Mouse (Mus musculus) spleen, postnatal 14 days (tissue): ENCODE results near the gene Dnajb2.

Experiments
- DNase-seq, 2 experiments: peaks; one replicate each; pipeline ENCODE4 v3.0.0; 2021 to 2022; ENCODE audit warnings: low spot score in 2 of 2

The Dnajb2 gene

DNA sequence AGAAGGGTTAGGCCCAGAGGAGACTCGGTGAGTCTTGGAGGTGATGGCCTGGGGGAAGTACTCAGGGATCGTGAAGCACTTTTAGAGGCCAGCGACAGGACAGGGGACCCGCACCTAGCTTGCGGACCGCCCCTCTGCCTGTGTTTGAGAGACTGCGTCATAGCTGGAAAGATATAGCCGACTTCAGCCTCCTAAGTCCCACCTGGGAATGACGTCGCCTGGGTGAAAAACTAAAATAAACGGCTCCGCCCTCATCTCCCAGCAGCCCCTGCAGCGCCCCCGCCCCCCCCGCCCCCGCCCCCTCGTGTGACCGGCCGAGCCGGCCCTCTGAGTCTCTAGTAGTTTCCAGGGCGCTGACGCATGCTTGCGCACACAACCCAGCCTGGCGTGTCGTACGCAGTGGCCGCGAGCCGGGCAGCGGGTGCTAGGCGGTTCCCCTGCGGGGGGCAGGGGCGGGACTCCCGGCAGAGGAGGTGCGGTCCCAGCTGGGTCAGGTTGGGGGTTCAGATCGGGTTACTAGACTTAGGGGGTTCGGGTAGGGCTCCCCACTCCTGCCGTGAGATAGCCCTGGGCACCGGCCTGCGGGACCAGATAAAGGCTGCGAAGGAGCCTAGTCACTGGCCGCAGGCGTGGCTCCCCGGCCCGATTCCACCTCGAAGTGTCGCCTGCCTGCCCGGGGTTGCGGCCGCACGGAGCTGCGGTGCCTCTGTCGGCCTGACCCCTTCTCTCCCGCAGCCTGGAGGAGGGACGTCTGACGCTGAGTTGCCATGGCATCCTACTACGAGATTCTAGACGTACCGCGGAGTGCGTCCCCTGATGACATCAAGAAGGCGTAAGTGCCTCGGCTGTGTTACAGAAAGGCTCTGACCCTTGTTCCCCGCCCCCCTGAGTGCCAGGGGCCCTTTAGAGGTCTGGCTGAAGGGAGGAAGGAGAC, at the start of gene Dnajb2:
Gene Dnajb2, plus strand, starts transcription at position 290 of the 934 bp plus-strand sequence.
- DNase-seq: peak; percentile 79 to 82

DNA sequence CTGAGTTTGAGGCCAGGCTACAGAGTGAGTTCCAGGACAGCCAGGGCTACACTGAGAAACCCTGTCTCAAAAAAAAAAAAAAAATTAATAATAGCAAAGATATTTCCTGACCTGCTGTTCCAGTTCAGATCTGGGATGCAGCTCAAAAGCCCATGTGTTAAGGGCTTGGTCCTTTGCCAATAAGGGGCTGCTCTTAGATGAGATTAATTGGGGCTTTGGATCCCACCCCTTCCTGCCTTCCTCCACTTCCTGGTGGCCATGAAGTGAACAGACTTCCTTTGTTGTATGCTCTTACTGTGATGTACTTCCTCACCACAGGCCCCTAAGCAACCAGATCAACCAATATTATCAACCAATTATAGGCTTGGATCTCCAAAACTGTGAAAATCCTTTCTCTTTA, 49.1 kb upstream of the Dnajb2 start:
- no peak for DNase-seq

DNA sequence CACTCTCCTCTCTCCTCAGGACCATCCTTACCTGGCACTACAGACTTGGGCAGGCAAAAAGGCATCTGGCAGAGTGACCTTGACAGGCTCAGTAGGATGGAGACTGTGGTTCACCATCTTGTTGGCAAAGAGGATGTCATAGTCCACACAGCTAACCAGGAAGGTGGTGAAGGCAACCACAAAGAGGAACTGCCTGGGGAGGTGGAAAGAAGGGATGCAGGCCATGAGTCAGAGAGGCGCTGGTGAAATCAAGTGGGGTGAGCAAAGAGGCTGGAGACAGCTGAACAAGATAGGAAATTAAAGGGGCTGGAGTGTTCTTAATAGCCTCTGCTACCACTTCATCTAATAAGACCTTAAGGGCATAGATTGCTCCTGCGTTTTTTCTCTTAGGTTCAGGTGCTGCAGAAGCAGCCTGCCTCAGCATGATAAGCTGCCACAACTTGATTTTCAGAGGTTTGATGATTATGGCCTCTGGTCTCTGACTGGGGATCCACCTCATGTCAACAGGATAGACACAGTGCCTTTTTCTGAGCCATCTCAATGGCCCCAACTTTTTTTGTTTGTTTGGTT, 48.2 kb upstream of the Dnajb2 start:
- DNase-seq: no peak

DNA sequence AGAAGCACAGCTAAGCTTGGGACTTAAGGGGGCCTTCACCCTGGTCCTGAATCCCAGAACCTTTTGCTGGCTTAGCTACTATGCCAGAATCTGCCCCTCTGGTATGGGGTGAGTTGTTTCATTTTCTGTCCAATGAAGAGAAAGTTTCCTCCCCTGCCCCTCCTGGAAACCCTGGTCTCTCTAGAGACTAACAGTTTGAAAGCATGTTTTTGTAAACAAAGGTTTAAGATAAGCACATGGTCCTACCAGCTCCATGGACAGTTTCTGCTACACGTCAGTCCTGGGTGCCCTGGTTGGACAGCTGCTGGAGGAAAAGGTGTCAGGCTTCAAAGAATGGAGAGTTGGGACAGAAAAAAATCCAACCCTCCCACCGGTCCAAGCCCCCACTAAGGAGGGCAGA, 45.6 kb upstream of the Dnajb2 start:
- DNase-seq: no peak

DNA sequence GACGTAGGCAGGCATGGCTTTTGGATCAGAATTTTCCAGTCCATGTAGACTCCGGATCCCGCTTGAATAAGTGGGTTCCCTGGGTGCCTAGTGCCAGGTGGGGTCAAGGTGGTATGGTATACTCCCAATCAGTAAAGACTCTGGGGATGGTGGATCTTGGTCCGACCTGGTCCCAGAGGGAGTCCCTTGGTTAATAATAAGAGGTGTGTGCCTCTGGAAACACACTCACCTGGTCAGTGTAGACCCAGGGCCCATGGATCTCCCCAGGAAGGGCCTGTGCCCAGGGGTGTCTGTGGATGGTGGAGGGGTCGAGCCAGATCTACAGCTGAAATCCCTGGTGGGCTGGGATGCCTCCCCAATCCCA, 45.0 kb upstream of the Dnajb2 start:
- no peak for DNase-seq

DNA sequence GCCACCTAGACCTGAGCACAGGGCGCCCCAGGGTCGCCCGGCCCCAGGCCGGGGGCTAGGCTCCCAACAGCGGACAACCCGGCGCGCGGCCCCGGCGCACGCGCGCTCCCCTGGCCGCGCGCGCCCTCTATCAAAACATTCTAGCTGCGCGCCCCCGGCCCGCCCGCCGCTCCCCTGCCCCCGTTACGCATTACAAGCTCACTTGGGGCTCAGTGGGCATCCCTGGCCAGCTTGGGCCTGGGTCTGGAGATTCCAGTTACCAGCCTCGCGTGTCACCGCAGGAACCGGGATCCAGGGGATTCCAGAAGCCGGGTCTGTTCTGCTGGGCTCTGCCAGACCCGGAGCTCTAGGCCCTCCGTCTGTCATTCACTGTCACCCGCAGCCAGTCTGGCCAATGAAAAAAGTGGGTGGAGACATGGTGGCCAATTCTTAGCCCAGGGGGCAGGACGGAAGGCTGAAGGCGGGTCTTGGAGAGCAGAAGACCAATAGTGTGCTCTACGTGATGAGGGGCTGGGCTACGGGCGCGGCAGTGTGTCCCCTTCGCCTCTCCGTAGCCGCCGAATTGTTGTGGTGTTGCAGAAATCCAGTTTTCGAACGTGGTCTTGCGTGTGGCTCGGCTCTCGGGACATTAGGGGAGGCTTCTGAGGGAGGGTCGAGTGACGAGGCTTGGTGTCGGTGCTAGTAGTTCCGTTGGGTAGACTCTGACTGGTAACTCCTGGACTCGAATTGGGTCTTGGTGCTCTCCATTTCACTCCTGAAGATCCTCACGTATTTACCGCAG, 44.4 kb upstream of the Dnajb2 start, which contains the start of the genes Ankzf1 and Atg9a:
Gene Ankzf1, plus strand, starts transcription at position 530 of the 781 bp plus-strand sequence.
Gene Atg9a, minus strand, starts transcription at position 575 of the 781 bp plus-strand sequence.
- DNase-seq: peak; percentile 84 to 89

DNA sequence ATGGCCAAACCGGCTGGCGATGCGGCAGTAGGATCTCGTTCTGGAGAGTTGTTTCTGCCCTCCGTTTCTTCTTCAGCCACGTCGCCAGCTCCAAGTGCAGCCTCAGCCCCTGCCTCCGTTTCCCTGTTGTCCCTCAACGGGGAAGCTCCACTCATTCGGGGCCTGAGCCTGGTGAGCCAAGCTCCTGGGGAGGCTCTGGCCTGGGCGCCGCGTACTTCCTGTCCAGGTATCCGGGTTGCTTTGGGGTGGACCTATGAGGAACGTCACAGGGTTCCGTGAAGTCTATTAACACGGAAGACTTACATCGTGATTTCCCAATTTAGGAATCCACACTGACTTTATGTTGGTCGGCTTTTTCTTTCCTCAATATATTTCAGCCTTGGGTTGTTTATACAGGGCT, 43.8 kb upstream of the Dnajb2 start:
- no peak for DNase-seq

DNA sequence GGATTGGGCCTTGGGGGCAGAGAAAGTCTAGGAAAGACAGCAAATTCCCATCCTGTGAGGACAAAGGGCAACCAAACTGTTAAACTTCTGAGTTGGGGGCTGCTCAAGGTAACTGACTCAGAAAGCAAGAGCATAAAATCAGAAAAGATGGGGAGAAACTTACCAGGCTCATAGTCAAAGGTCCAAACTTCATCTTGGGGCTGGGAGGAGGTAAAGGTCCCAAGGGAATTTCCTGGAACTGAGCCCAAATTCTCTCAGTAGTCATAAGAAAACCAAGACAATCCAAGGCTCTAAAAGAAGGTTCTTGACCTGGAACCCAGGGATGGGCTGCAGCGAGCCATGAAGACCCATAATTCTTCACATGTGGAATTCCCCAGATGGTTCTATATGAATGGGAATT, 35.0 kb upstream of the Dnajb2 start:
- DNase-seq: no peak

DNA sequence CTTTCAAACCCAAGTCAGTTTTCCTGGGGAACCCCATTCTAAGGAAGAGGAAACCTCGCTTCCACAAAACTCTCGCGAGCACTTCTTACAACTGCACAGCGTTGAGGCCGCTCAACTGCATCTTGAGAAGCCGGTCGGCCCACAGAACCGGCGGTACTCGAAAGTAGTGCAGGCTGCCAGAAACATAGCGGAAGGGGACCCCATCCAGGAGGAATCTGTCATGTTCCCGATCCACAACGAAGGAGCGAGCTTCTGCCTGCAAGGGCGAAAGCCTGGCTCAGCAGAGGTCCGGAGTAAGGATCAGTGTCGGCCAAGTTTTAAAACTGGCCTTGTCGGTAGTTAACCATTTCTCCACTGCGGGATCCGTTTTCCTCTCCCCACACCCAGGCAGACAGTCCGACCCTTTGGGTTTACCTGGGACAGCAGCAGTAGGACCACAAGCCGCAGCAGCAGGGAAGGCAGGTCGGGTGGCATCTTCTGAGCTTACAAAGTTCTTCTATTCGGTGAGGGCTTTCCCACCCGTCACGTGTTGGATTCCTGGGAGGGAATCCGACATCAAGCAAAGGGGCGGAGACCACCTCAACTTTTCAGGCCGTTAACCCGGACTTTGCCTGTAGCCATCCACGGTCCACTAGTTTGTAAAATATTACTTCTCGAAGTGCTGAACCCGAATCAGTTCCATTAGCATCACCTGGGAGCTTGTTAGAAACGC, 27.1 kb upstream of the Dnajb2 start:
- DNase-seq: no peak

DNA sequence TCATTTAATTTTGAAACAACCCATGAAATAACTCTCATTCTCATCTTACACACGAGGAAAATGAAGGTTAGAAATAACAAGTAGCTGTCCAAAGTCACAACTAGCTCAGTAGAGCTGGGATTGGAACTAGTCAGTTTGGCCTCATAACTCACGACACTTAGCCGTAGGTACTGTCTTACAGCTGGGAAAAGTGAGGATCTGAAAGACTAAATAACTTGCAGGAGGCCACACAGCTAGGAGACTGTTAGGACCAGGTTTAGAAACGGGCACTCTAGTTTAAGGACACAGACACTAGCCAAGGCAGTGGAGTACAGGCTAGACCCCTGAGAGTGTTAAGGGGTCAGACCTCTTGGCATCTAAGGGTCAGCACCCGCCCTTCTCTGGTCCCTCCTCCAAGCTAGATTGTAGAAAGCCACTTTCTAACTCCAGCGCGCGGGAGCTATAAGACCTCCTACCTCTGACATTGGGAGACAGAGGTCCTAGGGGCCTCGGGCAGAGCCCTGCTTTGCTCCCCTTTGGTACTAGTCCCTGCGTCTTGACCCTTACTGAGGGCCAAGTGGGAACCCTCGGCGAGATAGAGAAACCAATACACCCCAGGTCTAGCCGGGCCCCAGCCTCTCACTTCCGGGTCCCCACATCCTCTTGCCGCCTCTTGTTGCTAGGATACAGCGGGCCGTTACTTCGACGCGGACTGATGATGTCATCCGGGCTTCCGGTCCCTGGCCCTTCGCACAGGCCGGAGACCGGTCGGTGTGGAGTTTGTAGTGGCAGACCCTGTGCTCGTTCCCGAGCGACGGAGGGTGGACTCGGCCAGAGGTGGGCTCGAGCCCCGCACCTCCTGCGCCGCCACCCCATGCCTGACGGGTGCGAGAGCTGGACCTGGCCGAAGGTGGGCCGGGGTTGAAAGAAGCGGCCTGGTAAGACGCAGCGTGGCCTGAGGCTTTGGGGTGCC, 25.8 kb upstream of the Dnajb2 start, which contains the start of the genes Glb1l and Stk16:
Gene Glb1l, minus strand, starts transcription at position 678 of the 952 bp plus-strand sequence.
Gene Stk16, plus strand, starts transcription at position 703 of the 952 bp plus-strand sequence.
- peak; percentile 91 to 98 for DNase-seq

DNA sequence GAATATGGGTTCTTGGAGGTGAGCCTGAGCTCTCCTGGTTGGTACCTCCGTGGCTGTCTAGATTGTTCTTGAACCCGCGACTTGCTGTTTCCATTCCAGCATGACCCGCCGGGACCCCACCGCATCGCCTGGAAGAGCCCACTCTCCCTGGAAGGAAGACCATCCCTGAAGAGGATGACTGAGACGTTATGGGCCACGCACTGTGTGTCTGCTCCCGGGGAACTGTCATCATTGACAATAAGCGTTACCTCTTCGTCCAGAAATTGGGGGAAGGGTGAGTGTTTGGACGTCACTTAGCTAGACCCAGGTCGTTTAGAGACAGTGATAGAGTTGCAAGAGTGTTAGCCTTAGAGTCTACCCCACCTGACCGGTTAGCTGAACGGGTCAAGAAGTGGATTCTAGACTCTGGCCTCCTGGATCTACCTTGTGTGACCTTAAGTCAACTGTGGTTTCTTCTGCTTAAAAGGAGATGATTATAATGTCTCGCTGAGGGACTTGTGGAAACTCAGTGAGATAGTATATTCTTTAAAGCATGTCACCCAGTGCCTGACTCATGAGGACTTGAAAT, 25.0 kb upstream of the Dnajb2 start:
- no peak for DNase-seq

DNA sequence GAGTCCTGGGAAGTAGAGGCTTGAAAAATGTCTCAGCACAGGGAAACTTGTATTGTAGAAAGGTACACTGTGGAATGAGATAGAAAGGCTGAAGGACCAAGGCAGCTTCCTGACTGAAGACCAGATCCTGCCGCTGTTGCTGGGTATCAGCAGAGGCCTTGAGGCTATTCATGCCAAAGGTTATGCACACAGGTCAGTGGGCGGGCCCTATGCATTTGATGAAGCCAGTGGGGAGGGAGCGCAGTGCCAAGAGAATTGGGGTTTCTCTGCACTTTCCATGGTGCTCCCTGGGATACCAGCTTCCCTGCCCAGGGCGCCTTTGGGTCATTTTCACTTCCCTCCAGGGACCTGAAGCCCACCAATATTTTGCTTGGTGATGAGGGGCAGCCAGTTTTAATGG, 23.7 kb upstream of the Dnajb2 start:
- no peak for DNase-seq

DNA sequence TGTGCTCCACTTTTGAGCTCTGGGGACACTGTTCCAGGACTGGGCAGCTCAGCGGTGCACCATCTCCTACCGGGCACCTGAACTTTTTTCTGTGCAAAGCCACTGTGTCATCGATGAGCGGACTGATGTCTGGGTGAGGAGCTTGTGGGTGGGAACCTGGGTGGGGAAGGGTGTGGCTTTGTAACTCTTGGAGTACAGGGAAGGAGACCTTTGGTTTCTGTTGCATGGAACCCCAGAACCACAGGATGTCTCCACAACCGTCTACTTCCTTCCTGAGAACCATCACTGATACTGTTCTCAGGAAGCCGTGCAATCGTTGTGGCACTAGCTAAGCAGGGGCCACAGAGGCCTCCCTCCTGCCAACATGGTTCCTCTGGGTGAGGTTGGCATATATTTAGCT, 23.1 kb upstream of the Dnajb2 start:
- DNase-seq: no peak

DNA sequence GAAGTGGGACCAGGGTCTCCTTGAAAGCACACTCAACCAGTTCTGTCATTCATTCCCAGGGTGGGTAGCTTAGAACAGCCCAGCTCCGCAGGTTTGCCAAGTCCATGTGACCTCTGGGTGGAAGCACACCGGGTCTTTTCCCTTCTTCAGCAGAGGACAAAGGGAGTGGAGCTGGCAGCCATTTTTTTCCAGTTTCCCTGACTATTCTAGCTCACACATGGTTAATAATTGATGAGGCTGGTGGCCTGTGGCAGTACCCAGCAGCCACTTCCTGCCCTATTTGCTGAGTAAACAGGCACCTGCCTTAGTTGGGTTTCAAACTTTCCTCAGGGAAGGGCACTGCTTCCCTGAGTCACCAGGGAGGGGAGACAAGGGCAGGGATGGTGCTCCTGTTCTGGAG, 21.8 kb upstream of the Dnajb2 start:
- DNase-seq: no peak

DNA sequence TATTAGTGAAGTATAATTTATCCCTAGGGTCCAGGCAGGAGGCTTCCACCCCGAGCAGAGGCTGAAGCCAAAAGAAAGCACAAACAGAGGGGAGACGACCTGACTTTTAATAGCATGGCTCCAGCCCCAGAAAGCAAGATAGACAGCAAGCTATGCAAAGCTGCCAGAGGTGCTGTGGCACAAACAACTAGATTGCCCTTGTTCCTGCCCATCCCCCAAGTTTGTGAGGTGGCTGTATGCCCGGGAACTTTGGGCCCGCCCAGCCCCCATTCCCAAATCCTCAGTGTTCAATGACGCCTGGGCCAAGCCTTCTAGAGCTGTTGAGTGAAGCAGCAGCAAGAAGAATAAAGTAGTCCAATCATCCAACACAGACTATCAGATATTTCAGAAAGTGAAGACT, 21.3 kb upstream of the Dnajb2 start:
- no peak for DNase-seq

DNA sequence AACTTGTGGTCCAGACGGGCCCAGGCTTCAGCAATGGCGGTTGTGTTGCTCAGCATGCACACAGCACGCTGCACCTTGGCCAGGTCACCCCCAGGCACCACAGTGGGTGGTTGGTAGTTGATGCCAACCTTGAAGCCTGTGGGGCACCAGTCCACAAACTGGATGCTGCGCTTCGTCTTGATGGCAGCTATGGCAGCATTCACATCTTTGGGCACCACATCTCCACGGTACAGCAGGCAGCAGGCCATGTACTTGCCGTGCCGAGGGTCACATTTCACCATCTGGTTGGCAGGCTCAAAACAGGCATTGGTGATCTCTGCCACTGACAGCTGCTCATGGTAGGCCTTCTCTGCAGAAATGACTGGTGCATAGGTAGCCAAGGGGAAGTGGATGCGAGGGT, 20.4 kb upstream of the Dnajb2 start:
- no peak for DNase-seq

DNA sequence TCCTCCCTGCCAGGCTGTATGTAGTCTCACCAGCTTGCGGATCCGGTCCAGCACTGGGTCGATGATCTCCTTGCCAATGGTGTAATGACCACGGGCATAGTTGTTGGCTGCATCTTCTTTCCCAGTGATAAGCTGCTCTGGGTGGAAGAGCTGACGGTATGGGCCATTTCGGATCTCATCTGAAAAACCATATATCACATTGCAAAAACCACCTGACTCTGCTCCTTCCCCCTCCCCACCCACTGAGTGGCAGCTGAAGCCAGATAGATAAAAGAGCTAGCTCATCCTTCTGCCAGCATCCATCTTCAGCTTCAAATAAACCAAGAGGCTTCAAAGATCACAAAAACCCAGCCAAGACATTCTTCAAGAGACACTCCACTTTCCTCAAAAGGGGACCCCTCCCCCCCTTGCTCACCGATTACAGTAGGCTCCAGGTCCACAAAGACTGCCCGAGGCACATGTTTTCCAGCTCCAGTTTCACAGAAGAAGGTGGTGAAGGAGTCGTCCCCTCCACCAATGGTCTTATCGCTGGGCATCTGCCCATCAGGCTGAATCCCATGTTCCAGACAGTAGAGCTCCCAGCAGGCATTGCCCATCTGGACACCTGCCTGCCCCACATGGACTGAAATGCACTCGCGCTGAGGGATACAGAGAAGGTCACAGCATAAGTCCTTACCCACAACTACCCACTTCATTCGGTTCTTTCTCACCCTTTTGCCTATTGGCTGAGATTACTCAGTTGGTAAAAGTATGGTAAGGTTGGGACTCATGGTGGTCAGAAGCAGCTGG, 19.2 kb upstream of the Dnajb2 start:
- no peak for DNase-seq

DNA sequence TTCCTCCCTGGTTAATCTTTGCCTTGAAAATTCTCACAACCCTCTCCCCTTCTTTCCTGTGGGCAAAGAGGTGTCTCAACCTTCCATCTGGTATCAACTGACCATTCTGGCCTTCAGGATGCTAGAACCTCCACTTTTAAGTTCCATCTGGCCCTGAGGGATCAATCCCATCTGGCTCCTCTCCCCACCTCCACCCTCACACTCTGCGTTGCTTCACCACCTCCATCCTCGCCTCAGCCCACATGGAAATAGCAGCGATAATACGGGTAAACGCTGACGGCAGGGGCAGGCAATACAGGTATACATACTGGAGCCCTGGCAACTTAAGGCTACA, 18.3 kb upstream of the Dnajb2 start:
- no peak for DNase-seq

DNA sequence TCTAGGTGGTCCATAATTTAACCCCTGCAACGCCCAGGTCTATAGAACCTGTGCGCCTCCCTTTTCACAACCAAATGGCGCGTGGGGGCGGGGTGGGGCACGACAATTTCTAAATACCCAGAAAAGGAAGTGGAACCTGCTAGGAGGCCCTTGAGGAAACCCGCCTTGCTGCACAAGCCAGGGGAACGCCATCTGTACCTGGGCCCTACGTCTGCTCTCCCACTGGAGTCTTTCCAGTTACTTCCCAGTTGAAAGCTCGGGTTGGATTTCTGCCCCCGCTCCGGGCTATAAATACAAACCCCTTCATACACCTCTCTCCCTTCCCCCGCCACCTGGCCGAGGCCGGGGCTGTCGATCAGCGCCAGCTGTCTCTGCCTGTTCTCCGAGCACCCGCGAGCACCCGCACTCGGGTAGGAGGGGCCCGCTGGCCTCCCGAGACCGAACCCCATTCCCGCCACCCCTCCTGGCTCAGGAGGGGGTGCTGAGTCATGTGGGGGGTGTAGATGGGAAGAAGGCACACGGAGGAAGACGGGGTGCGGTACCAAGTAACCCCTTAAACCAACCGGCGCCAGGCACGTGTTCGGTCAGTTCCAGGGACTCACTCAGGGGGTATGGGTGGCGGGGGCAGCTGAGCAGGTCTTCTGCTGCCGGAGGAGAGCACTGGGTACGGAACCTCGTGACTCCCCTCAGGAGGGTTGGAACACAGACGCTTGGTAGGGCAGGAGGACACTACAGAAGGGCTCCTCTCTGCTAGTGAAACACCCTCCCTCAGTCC, 17.8 kb upstream of the Dnajb2 start:
- DNase-seq: peak; percentile 46 to 58
